Mouse (Mus musculus) myocyte (in vitro differentiated cells): ENCODE results near the gene Gm4491. TPM values are rescaled to one million over a fixed set of nuclear protein-coding genes. Genes with fewer than 3 reads are reported as not detected.

ENCODE experiments used
- H3K27me3 ChIP-seq: one replicate; pipeline ENCODE4 v1.6.1; 2011; ENCODE audit not compliant: control insufficient read depth, insufficient read depth, insufficient read length
- H3K36me3 ChIP-seq: one replicate; pipeline ENCODE4 v1.6.1; 2011; ENCODE audit not compliant: control insufficient read depth, insufficient read depth
- H3K4me2 ChIP-seq: one replicate; pipeline ENCODE4 v1.6.1; 2011; ENCODE audit warnings: low read depth, control low read depth
- H3K4me3 ChIP-seq: one replicate; pipeline ENCODE4 v1.5.1; 2011; ENCODE audit warnings: mild to moderate bottlenecking, control low read depth, moderate library complexity
- H3K79me2 ChIP-seq: one replicate; pipeline ENCODE4 v1.6.1; 2011; ENCODE audit not compliant: control insufficient read depth, insufficient read depth
- H3ac ChIP-seq: one replicate; pipeline ENCODE4 v1.6.1; 2011; ENCODE audit not compliant: control insufficient read depth, insufficient read length
- CEBPB ChIP-seq: IDR thresholded peaks from 2 replicates; pipeline ENCODE4 v1.6.1; 2011; ENCODE audit warnings: mild to moderate bottlenecking, moderate library complexity; ENCODE audit not compliant: poor library complexity, insufficient read depth, severe bottlenecking
- E2F4 ChIP-seq: IDR thresholded peaks from one replicate; pipeline ENCODE4 v1.6.1; 2011; ENCODE audit warnings: mild to moderate bottlenecking, control low read depth, moderate library complexity; ENCODE audit not compliant: insufficient read depth
- MAX ChIP-seq: IDR thresholded peaks from one replicate; pipeline ENCODE4 v1.6.1; 2011; ENCODE audit warnings: low read depth, mild to moderate bottlenecking, control low read depth
- MYOD1 ChIP-seq, 3 experiments: IDR thresholded peaks; one replicate each; pipeline ENCODE4 v1.6.1; 2011; ENCODE audit warnings: control low read depth in 2 of 3, low read depth in 2 of 3, mild to moderate bottlenecking in 2 of 3, moderate library complexity in 1 of 3; ENCODE audit not compliant: insufficient read length in 2 of 3, control insufficient read depth in 1 of 3
- MYOG ChIP-seq, 3 experiments: IDR thresholded peaks; one replicate each; pipeline ENCODE4 v1.6.1; 2011; ENCODE audit warnings: control low read depth in 2 of 3, low read depth in 2 of 3, mild to moderate bottlenecking in 2 of 3; ENCODE audit not compliant: insufficient read length in 2 of 3, control insufficient read depth in 1 of 3, insufficient read depth in 1 of 3
- POLR2A ChIP-seq: IDR thresholded peaks from one replicate; pipeline ENCODE4 v1.6.1; 2011; ENCODE audit warnings: low read depth, mild to moderate bottlenecking, control low read depth, moderate library complexity; ENCODE audit not compliant: insufficient read length
- POLR2AphosphoS2 ChIP-seq: IDR thresholded peaks from one replicate; pipeline ENCODE4 v1.6.1; 2011; ENCODE audit warnings: low read depth, control low read depth; ENCODE audit not compliant: insufficient read length
- REST ChIP-seq: IDR thresholded peaks from one replicate; pipeline ENCODE4 v1.6.1; 2011; ENCODE audit warnings: mild to moderate bottlenecking, control low read depth, moderate library complexity; ENCODE audit not compliant: insufficient read depth, insufficient read length
- SRF ChIP-seq: IDR thresholded peaks from one replicate; pipeline ENCODE4 v1.6.1; 2011; ENCODE audit warnings: low read depth; ENCODE audit not compliant: control insufficient read depth, insufficient read length
- TCF12 ChIP-seq: IDR thresholded peaks from one replicate; pipeline ENCODE4 v1.6.1; 2011; ENCODE audit warnings: mild to moderate bottlenecking, control low read depth; ENCODE audit not compliant: poor library complexity, insufficient read depth, severe bottlenecking
- TCF3 ChIP-seq: IDR thresholded peaks from one replicate; pipeline ENCODE4 v1.6.1; 2011; ENCODE audit warnings: low read depth, control low read depth; ENCODE audit not compliant: insufficient read length
- USF1 ChIP-seq: IDR thresholded peaks from one replicate; pipeline ENCODE4 v1.6.1; 2011; ENCODE audit warnings: low read depth, mild to moderate bottlenecking, control low read depth, moderate library complexity
- polyA plus RNA-seq: library from polyadenylated mRNA; unstranded; fragments of >200 nt; fragmentation: generic; extraction: Trizol; gene quantifications from one replicate; pipeline ENCODE4 v1.2.1, GENCODE M21; 2012; ENCODE audit warnings: missing spikeins

The Gm4491 gene
- polyA plus RNA-seq, 1 experiment: not detected

DNA sequence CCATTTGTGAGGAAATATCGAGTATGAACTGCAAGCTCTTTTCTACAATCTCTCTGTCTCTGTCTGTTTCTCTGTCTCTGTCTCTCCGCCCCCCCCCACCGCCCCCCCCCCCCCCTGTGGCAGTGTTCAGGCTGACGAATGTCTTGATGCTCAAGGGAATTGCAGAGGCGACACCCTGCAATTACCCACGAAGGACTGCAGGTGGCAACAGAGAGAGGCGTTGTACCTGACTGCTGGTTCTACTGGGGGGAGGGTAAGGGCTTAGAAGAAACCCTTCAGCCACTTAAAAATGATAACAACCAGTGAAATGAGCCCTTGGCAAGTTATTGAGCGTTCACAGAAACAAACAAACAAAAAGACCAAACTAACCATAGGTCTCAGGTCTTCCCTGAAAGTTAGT lies 22.7 kb downstream of the Gm4491 start:
- Histone ChIP-seq H3ac (no peak overlapping the region), H3K4me2 (no peak overlapping the region), H3K36me3 (no peaks in the 10 kb centered on the region), H3K27me3 (peaks cover 24% of the 10 kb centered on the region), H3K4me3 (no peak overlapping the region), H3K79me2 (no peaks in the 10 kb centered on the region)
- no peak for TF ChIP-seq MAX
- TF ChIP-seq POLR2AphosphoS2: no peak
- no peak for TF ChIP-seq E2F4
- TF ChIP-seq REST: no peak
- TF ChIP-seq TCF3: no peak
- TF ChIP-seq MYOG (IDR thresholded peaks at IDR 0.05; ENCODE audit: control insufficient read depth in 1 of 3, insufficient read depth in 1 of 3, insufficient read length in 2 of 3, low read depth in 2 of 3): no peak
- no peak for TF ChIP-seq SRF
- no peak for TF ChIP-seq MYOD1 (IDR thresholded peaks at IDR 0.05; ENCODE audit: control insufficient read depth in 1 of 3, insufficient read length in 2 of 3, low read depth in 2 of 3)
- TF ChIP-seq TCF12: no peak

DNA sequence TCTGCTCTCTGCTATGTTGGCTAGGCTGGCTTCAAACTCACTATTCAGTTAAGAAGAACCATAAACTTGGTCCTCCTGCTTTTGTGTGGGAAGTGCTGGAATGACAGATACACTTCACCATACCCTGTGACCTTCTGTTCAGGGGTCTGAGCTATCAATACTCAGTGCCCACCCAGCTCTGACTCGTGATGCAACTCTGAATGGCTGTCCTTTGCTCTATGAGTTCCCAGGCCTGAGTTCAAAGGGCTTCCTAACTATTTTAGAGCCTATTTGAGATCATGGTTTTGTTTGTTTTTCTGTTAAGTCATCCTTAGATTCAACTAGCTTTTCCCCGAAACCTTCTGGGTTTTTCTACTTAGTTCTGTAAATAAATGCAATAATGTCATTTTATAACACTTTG lies 25.7 kb downstream of the Gm4491 start:
- Histone ChIP-seq H3K79me2 (no peaks in the 10 kb centered on the region), H3K27me3 (peaks cover 19% of the 10 kb centered on the region), H3K36me3 (no peaks in the 10 kb centered on the region), H3K4me2 (no peak overlapping the region), H3ac (no peak overlapping the region), H3K4me3 (no peak overlapping the region)
- TF ChIP-seq POLR2AphosphoS2: no peak
- TF ChIP-seq POLR2A: no peak
- no peak for TF ChIP-seq TCF12
- no peak for TF ChIP-seq USF1
- TF ChIP-seq MYOD1 (IDR thresholded peaks at IDR 0.05; ENCODE audit: control insufficient read depth in 1 of 3, insufficient read length in 2 of 3, low read depth in 2 of 3): no peak
- no peak for TF ChIP-seq MYOG (IDR thresholded peaks at IDR 0.05; ENCODE audit: control insufficient read depth in 1 of 3, insufficient read depth in 1 of 3, insufficient read length in 2 of 3, low read depth in 2 of 3)
- no peak for TF ChIP-seq TCF3
- TF ChIP-seq CEBPB: no peak
- no peak for TF ChIP-seq E2F4
- no peak for TF ChIP-seq SRF
- TF ChIP-seq MAX: no peak
- no peak for TF ChIP-seq REST

DNA sequence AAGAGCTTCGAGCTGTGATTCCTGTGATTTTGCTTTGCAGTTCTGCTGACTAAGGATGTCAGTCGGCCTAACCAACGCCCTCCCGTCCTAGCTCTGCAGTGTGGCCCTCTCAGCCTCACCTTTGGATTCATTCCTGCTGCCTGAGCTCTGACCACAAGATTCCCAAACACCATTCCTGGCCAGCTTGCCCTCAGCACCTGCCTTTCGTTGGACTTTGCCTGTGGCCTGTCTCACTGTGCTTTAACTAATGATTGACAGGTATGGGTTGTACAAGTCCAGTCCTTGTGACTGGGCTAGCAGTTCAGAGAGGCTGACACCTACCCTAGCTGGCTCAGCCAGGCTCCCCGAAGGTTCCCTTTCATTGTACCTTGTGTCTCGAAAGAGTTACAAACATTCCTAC lies 26.6 kb downstream of the Gm4491 start:
- peaks cover 15% of the 10 kb centered on the region for H3K27me3 ChIP-seq

DNA sequence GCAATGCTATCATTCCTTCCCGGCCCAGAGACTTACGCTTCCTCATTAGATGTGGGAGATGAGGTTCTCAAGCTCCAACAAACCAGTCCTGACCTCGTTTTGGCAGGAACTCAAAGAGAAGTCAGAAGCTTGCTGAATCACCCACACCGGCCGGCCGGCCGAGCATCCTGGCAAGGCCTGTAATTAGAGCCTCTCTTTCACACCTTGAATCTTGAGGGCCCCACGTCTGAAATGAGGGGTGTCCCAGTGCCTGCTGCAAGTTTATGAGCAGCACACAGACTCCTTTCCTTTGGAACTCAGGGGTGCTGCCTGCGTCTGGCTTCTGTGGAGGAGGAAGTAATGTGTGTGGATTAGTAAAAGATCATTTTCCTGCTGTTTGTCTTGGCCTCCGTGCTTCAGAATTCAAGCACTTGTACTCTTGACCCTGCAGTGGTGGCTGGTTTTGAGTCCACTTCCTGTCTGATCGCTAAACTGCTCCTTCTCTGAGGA lies 31.5 kb downstream of the Gm4491 start:
- Histone ChIP-seq H3K27me3 (no peaks in the 10 kb centered on the region), H3K4me2 (no peak overlapping the region), H3ac (no peak overlapping the region), H3K79me2 (no peaks in the 10 kb centered on the region), H3K4me3 (no peak overlapping the region), H3K36me3 (no peaks in the 10 kb centered on the region)
- no peak for TF ChIP-seq CEBPB
- no peak for TF ChIP-seq REST
- no peak for TF ChIP-seq TCF3
- no peak for TF ChIP-seq POLR2A
- no peak for TF ChIP-seq POLR2AphosphoS2
- no peak for TF ChIP-seq MYOG (IDR thresholded peaks at IDR 0.05; ENCODE audit: control insufficient read depth in 1 of 3, insufficient read depth in 1 of 3, insufficient read length in 2 of 3, low read depth in 2 of 3)
- no peak for TF ChIP-seq TCF12
- TF ChIP-seq E2F4: no peak
- no peak for TF ChIP-seq MAX
- no peak for TF ChIP-seq MYOD1 (IDR thresholded peaks at IDR 0.05; ENCODE audit: control insufficient read depth in 1 of 3, insufficient read length in 2 of 3, low read depth in 2 of 3)
- TF ChIP-seq USF1: no peak

More for the DNA sequence above, 26.6 kb downstream of the Gm4491 start:
- H3ac ChIP-seq: no peak overlapping the region
- H3K79me2 ChIP-seq: no peaks in the 10 kb centered on the region
- no peak overlapping the region for H3K4me3 ChIP-seq
- no peak overlapping the region for H3K4me2 ChIP-seq
- TF ChIP-seq MAX (no peak), E2F4 (no peak), POLR2AphosphoS2 (no peak), TCF12 (no peak)
- H3K36me3 ChIP-seq: no peaks in the 10 kb centered on the region

DNA sequence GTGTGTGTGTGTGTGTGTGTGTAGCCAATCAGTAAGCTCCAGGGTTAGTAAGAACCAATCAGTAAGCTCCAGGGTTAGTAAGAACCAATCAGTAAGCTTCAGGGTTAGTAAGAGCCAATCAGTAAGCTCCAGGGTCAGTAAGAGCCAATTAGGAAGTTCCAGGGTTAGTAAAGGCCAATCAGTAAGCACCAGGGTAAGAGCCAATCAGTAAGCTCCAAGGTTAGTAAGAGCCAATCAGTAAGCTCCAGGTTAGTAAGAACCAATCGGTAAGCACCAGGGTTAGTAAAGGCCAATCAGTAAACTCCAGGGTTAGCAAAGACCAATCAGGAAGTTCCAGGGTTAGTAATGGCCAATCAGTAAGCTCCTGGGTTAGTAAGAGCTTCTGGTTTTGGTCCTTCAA lies 32.8 kb downstream of the Gm4491 start:
- no peak for TF ChIP-seq MYOG (IDR thresholded peaks at IDR 0.05; ENCODE audit: control insufficient read depth in 1 of 3, insufficient read depth in 1 of 3, insufficient read length in 2 of 3, low read depth in 2 of 3)
- TF ChIP-seq POLR2AphosphoS2: no peak
- no peak for TF ChIP-seq CEBPB
- TF ChIP-seq USF1: no peak
- no peak for TF ChIP-seq SRF
- TF ChIP-seq MYOD1 (IDR thresholded peaks at IDR 0.05; ENCODE audit: control insufficient read depth in 1 of 3, insufficient read length in 2 of 3, low read depth in 2 of 3): no peak
- no peak for TF ChIP-seq TCF3
- TF ChIP-seq E2F4: no peak
- TF ChIP-seq MAX: no peak
- TF ChIP-seq TCF12: no peak
- no peak for TF ChIP-seq POLR2A
- no peak for TF ChIP-seq REST
- Histone ChIP-seq H3K4me2 (no peak overlapping the region), H3K27me3 (no peaks in the 10 kb centered on the region), H3K4me3 (no peak overlapping the region), H3K36me3 (no peaks in the 10 kb centered on the region), H3K79me2 (no peaks in the 10 kb centered on the region), H3ac (no peak overlapping the region)
